Mouse (Mus musculus) embryo, embryonic 10 days (tissue): ENCODE data around the gene Kansl2.

Experiments
- DNase-seq: peaks from one replicate; pipeline ENCODE4 v3.0.0-alpha.2; 2015; ENCODE audit warnings: low spot score

The Kansl2 gene

GRCm38 (mm10) chr15:98503317-98503716 is 30.7 kb downstream of the Kansl2 start:
- DNase-seq, result no peak

DNA sequence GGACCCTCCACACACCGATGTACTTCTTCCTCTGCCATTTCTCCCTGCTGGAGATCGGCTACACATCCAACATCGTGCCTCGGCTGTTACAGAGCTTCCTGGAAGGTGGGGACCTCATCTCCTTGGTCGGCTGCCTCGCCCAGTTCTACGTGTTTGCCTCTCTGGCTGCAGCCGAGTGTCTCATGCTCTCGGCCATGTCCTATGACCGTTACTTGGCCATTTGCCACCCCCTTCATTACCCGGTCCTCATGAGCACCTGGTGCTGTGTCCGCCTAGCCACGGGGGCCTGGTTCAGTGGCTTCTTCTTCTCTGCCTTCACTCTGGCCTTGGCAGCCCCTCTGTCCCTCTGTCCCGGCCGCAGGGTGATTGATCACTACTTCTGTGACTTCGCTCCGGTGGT is 36.4 kb downstream of the Kansl2 start:
- DNase-seq, result no peak

GRCm38 (mm10) chr15:98492102-98492501 is 42.0 kb downstream of the Kansl2 start, which contains the start of gene Olfr279:
Gene Olfr279 (plus strand): TSS chr15:98492402.
- no peak for DNase-seq

DNA sequence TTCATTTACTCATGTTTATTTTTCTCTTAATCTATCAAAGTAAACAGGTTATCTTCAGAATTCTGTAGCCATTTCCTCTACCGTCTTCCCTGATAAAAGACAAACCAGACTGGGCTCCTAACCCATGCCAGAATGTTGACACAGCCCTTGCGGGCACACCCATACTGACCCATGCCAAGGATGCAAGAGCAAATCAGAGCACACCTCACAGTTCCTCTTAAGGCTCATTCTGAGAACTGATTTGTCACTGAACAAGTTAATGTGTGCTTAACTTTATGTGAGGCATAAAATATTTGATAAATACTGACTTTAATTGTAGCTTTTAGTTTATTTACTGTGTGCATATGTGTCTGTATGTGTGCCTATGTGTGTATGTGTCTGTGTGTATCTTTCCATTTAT is 42.7 kb downstream of the Kansl2 start:
- DNase-seq, result no peak

DNA sequence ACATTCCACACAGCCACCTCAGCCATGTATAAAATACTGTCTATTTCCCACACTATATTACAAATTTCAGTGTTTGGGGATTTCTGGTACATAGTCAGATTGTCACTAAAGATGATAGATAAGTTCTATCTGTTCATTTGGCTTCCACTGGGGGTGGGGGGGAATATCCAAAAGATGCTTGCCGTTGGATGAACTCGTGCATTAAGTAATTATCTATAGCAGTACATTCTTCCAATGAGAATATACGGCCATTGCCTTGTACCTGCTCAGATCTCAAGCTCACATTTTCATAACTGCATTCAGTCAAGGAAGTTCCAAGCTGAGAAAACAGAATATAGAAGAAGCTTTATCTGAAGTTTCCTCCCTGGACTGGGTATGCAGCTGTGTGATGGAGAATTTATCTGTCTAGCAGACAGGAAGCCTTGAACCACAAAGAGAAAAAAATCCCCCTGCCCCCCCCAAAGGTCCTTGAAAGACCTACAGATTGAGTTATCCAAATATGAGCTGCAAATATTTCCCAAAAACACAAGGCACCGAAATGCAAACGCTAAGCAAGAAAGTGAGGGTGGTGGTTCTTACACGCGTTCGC is 47.5 kb downstream of the Kansl2 start:
- DNase-seq, result no peak

DNA sequence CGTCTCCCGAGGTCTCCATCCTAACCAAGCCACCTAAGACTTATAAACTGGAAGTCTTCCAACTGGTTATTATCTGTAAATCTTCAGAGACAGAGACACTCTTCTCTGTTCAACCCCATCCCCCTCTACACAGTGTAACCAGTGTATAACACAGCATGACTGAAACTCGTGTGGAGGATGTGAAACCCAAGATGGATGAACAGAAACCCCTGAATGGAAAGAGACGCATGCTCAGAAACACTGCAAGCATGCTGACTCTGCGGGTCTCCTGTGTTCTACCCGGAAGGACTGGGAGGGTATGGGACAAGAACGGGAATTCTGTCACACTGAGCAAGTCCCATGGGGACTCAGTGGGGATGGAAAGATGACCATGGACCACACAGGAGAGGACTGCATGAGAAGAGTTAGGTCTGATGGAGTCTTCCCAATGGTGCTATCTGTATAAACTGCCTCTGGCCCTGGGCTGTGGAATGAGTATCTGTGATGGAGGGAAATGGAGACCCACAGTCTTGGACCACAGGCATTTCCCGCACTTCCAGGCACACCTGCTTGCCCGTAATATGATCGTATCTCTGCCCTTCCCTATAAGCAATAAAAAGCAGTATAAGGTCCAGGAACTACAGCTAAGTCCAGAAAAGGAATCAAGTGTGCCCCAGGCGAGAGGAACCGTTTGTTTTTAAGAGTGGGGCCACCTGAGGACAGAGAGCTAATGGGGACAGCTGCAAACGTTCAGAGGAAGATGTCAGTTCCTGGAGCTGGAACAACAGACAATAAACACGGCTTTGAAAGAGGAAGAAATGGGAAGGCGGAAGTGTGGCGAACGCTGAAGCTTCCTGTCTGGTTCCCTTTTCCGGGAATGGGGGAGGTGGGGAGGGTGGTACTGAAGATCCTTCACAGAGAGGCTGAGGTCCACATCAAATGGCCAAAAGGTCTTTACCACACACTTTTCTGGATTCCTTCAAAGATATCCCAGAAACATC is 49.9 kb downstream of the Kansl2 start:
- DNase-seq, result no peak

GRCm38 (mm10) chr15:98482701-98483100 is 51.4 kb downstream of the Kansl2 start, which contains the start of gene Lalba:
Gene Lalba (minus strand): TSS chr15:98482721.
- no peak for DNase-seq

DNA sequence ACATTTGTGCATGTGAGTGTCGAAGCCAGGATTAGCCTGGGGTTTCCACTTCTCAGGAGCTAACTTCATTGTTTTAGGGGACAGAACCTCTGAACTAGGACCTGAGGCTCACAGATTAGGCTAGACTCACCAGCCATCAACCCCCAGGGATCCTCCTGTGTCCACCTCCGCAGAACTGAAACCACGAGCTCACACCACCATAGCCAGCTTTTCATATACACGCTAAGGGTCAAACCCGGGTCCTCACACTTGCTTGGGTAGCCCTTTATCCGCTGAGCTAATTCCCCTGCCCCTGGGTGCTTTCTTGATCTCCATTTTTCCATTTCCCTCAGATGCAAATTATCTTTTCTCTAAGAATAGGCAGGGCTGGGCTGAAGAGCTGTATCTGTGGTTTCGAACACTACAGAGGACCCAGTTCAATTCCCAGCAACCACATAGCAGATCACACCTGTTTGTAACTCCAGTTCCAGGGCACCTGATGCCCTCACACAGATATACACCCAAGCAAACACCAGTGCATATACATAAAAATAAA is 54.4 kb downstream of the Kansl2 start:
- DNase-seq, result no peak

GRCm38 (mm10) chr15:98476281-98476680 is 57.8 kb downstream of the Kansl2 start:
- DNase-seq, result no peak

GRCm38 (mm10) chr15:98475382-98475781 is 58.7 kb downstream of the Kansl2 start:
- peak; percentile 52 for DNase-seq

DNA sequence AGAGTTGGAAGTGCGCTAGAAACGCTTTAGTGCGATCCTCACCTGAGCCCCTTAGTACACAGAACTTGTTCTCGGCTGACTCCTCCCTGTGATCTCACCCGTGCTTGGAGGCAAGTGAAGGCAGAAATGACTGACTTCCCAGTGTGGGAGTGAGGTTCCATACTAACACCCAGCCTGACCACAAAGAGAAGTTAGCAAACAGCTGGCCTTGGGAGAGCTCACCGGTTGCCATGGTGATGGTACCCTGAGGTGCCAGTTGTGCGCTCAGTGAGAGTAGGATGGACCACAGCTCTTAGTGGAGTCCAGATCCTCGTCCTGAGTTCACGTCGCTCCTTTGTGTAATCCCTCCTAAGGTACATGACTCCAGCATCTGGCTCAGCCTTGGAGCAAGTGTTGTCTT is 59.1 kb downstream of the Kansl2 start:
- no peak for DNase-seq

DNA sequence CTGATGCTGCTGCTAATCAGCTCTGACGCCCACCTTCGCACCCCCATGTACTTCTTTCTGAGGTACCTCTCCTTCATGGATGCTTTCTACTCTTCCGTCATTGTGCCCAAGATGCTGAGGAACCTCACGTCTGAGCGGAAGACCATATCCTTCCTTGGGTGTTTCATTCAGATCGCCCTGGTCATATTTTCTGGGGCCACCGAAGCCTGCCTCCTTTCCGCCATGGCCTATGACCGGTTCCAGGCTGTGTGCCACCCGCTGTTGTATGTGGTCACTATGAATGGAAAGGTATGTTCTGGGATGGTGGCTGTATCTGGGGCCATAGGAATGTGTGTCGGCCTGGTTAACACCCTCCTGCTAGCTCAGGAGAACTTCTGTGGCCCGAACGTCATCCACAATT is 62.5 kb downstream of the Kansl2 start:
- DNase-seq, result no peak

DNA sequence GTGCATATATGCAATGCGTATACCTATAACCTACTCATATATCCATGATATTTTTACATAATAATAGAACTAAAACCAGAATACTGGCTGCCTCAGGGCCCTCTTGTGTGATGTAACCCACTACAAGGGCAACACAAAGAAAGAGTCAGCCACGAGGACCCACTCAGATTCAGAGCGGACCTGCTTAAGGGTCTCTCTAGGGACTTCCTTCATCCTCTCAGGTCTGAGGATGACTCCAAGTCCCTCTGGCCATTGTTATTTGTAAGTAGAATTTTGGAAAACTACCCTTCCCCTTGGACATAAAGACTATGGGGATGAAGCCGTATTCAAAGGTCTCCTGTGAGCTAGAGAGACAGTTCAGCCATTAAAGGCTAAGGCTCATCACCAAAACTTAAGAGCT is 64.5 kb downstream of the Kansl2 start, which contains the start of gene OR5BS1P:
Gene OR5BS1P (plus strand): TSS at position 301 of the 400 bp plus-strand sequence.
- DNase-seq, result no peak
